Mouse (Mus musculus) heart, adult 2 months (tissue): ENCODE results near the gene Serpinb11. TPM values are rescaled to one million over a fixed set of nuclear protein-coding genes. Genes with fewer than 3 reads are reported as not detected.

ENCODE experiments used
- DNase-seq, 2 experiments: peaks; one replicate each; pipeline ENCODE4 v3.0.0; 2021
- H3K27ac ChIP-seq: fragments of 200-600 bp; 2 replicates; pipeline ENCODE4 v1.8.1; 2022
- H3K27me3 ChIP-seq: fragments of 200-500 bp; 2 replicates; pipeline ENCODE4 v1.6.1; 2012; ENCODE audit warnings: mild to moderate bottlenecking, low read length, inconsistent platforms, mixed read lengths; ENCODE audit not compliant: control insufficient read depth, insufficient read depth
- H3K36me3 ChIP-seq: fragments of 200-500 bp; 2 replicates; pipeline ENCODE4 v1.6.1; 2012; ENCODE audit warnings: low read length, inconsistent platforms; ENCODE audit not compliant: control insufficient read depth, insufficient read depth
- H3K4me1 ChIP-seq: fragments of 200-500 bp; 2 replicates; pipeline ENCODE4 v1.6.1; 2011; ENCODE audit warnings: low read length; ENCODE audit not compliant: control insufficient read depth, insufficient read depth
- H3K4me3 ChIP-seq: fragments of 200-600 bp; 2 replicates; pipeline ENCODE4 v1.8.1; 2022
- H3K79me2 ChIP-seq: fragments of 200-500 bp; replicated peaks from 2 replicates; pipeline ENCODE4 v1.6.1; 2012; ENCODE audit warnings: mild to moderate bottlenecking, inconsistent platforms, low read length, moderate library complexity, mixed read lengths; ENCODE audit not compliant: control insufficient read depth, insufficient read depth
- H3K9ac ChIP-seq: fragments of 200-500 bp; 2 replicates; pipeline ENCODE4 v1.6.1; 2012; ENCODE audit warnings: low read depth, mild to moderate bottlenecking, control low read depth, inconsistent platforms, low read length, mixed read lengths
- CTCF ChIP-seq: fragments of 200-600 bp; IDR thresholded peaks from 2 replicates; pipeline ENCODE4 v1.8.1; 2022; ENCODE audit warnings: antibody characterized with exemption, mild to moderate bottlenecking, moderate library complexity
- EP300 ChIP-seq: fragments of 200-500 bp; IDR thresholded peaks from 2 replicates; pipeline ENCODE4 v1.6.1; 2011; ENCODE audit warnings: low read depth, low read length, control low read depth; ENCODE audit not compliant: insufficient read depth
- POLR2A ChIP-seq: fragments of 200-500 bp; IDR thresholded peaks from 2 replicates; pipeline ENCODE4 v1.6.1; 2011; ENCODE audit warnings: mild to moderate bottlenecking, low read depth, low read length, control low read depth; ENCODE audit not compliant: insufficient read depth
- WGBS: fragments of 180-500 bp; shearing (Covaris S2); methylation state at CpG from one replicate; pipeline ENCODE4 v1.1.7; 2018; 5-methylcytosine and 5-hydroxymethylcytosine counted together
- intact Hi-C: fragments of 180-260 bp; cut with DNase I; formaldehyde crosslinking; loops from one replicate; pipeline ENCODE4 v1.15.1; 2025
- polyA plus RNA-seq: library from polyadenylated mRNA; depleted of rRNA; stranded (reverse); fragments of >200 nt; gene quantifications from 2 replicates; pipeline ENCODE4 v1.2.3, GENCODE M21; 2012
- total RNA-seq, 2 experiments: library from RNA; stranded (reverse); gene quantifications; 2 replicates each; pipeline ENCODE4 v1.2.3; 2021

Serpinb11 gene
- total and polyA plus RNA-seq, 3 experiments: not detected

DNA sequence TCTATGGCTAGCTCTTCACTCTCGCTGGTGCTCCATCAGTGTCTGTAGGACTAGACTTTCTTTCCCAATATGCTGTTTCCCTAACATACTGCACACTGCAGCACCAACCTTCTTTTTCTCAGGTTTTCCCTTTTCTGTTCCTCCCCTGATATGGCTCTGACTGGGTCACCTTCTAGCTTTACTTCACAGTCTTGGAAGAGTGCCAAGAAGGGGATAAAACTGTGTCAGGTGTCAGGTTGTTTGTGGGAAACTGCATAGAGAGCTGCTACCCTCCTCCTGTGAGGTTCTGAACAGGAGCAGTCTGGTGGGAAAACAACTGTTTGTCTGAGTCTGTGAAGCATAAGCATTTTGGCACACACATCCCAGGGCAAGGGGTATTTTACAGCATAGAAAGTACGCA lies 7.9 kb downstream of the Serpinb11 start:
- no peaks in the 10 kb centered on the region for H3K4me1 ChIP-seq
- no peak overlapping the region for H3K4me3 ChIP-seq
- no peak for TF ChIP-seq EP300
- TF ChIP-seq POLR2A: no peak
- no peak for TF ChIP-seq CTCF
- no peak overlapping the region for H3K27ac ChIP-seq
- H3K27me3 ChIP-seq: no peaks in the 10 kb centered on the region
- WGBS: 55% methylated on average over 2 of the region's 2 CpGs
- no peaks in the 10 kb centered on the region for H3K79me2 ChIP-seq
- H3K9ac ChIP-seq: no peak overlapping the region
- H3K36me3 ChIP-seq: no peaks in the 10 kb centered on the region
- no peak for DNase-seq
- intact Hi-C loops: no loop called here

DNA sequence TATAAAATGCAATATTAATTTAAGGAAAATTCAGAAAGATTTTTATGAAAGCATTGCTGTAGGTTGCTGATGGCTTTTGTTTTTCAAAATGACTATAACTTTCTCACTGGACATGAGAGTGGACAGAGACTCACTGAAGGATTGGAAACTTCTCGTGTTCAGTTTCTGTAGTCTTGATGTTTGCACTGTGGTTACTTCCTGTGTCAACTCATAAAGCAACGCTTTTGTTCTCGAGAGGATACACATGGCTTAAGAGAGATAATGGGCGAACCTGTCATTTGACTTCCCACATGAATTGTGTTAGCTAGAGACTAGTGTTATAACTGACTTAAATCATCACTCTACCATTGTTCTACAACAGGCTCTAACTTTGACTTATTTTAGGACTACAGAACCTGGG lies 16.0 kb downstream of the Serpinb11 start:
- Histone ChIP-seq H3K4me3 (no peak overlapping the region), H3K4me1 (no peaks in the 10 kb centered on the region), H3K27ac (no peak overlapping the region), H3K79me2 (no peaks in the 10 kb centered on the region), H3K27me3 (no peaks in the 10 kb centered on the region), H3K9ac (no peak overlapping the region), H3K36me3 (no peaks in the 10 kb centered on the region)
- no peak for DNase-seq
- intact Hi-C loops: no loop called here
- no peak for TF ChIP-seq CTCF
- no peak for TF ChIP-seq EP300
- no peak for TF ChIP-seq POLR2A
- 23% methylated on average over 4 of the region's 4 CpGs for WGBS

DNA sequence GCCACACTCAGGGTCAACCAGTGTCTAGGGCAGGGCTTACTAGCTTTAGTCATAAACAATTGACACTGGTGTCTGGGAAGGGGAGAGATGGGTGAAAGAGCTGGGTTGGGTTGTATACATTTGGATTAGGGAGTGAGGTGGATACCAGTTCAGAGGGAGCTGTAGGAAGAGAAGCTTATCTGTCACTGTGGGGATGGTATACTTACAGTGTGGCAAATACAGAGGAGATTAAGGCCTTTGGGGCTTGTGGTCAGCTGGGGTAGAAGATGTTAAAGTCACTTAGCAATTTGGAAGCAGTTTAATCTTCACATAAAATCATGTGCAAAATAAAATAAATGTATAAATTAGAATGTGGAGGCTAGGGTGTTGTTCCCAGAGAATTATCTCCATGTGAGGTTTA lies 17.4 kb downstream of the Serpinb11 start:
- Histone ChIP-seq H3K36me3 (no peaks in the 10 kb centered on the region), H3K4me3 (no peak overlapping the region), H3K9ac (no peak overlapping the region), H3K4me1 (no peaks in the 10 kb centered on the region), H3K27ac (no peak overlapping the region), H3K79me2 (no peaks in the 10 kb centered on the region), H3K27me3 (no peaks in the 10 kb centered on the region)
- TF ChIP-seq EP300: no peak
- TF ChIP-seq CTCF: no peak
- TF ChIP-seq POLR2A: no peak
- intact Hi-C loops: no loop called here
- no peak for DNase-seq

DNA sequence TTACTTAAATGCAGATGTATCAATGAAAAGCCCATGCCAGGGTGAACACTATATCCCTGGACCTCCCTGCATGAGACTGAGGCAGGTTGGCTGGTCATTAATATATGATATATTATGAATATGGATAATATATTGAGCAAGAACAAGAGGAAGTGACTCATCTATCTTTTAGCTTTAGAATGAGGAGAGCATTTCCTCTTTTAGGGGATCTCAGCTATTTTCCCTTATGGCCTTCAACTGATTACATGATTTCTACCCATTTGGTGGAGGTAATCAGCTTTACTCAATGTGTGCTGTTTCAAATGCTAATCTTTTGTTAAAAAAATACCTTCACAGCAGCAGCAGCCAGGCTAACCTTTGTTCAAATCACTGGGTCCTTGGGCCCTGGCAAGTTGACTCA lies 20.5 kb downstream of the Serpinb11 start:
- Histone ChIP-seq H3K4me1 (no peaks in the 10 kb centered on the region), H3K27ac (no peak overlapping the region), H3K27me3 (no peaks in the 10 kb centered on the region), H3K9ac (no peak overlapping the region), H3K4me3 (no peak overlapping the region), H3K79me2 (no peaks in the 10 kb centered on the region), H3K36me3 (no peaks in the 10 kb centered on the region)
- intact Hi-C loops: no loop called here
- TF ChIP-seq EP300 (no peak), CTCF (no peak), POLR2A (no peak)
- no peak for DNase-seq

DNA sequence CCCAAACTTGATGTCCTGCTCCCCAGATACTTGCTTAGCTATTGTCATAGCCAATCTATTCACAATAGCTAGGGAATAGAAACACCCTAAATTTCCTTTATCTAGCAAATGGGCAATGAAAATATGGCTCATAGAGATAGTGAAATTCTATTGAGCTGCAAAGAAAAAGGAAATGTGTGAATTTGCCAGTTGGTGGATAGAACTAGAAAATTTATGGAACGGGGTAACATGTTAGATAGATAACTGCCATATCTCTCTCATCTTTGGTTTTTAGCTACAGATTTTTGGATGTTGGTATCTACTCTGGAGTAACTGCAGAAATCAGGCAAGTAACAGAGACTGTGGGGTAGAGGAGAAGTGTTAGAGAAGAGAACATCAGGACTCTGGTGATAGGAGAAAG lies 21.4 kb downstream of the Serpinb11 start:
- TF ChIP-seq EP300 (no peak), POLR2A (no peak), CTCF (no peak)
- H3K4me3 ChIP-seq: no peak overlapping the region
- WGBS: 81% methylated on average over 1 of the region's 1 CpGs
- no peak overlapping the region for H3K27ac ChIP-seq
- H3K79me2 ChIP-seq: no peaks in the 10 kb centered on the region
- DNase-seq: no peak
- no peaks in the 10 kb centered on the region for H3K4me1 ChIP-seq
- H3K36me3 ChIP-seq: no peaks in the 10 kb centered on the region
- intact Hi-C loops: no loop called here
- H3K27me3 ChIP-seq: no peaks in the 10 kb centered on the region
- H3K9ac ChIP-seq: no peak overlapping the region

DNA sequence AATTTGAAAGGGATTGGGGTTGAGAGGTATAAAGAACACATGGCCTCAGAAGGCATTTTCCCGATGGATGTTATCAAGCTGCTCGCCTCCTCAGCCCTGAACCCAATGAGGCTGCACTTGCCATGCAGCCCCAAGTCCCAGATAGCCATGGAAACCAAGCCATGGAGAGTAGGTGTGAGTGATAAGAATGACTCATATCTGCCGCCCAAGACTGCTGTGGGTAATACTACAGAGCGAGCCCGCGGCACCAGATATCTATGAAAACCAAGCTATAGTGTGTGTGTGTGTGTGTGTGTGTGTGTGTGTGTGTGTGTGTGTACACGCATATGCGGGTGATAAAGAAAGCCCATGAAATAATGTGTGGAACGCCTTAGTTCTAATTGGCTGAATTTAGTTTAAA lies 23.5 kb downstream of the Serpinb11 start:
- intact Hi-C loops: no loop called here
- 65% methylated on average over 9 of the region's 9 CpGs for WGBS
- Histone ChIP-seq H3K4me1 (no peaks in the 10 kb centered on the region), H3K27me3 (no peaks in the 10 kb centered on the region), H3K4me3 (no peak overlapping the region), H3K27ac (no peak overlapping the region), H3K9ac (no peak overlapping the region), H3K36me3 (no peaks in the 10 kb centered on the region), H3K79me2 (no peaks in the 10 kb centered on the region)
- no peak for DNase-seq
- TF ChIP-seq CTCF: no peak
- no peak for TF ChIP-seq POLR2A
- no peak for TF ChIP-seq EP300
